Mouse (Mus musculus) kidney, postnatal 10 days (tissue): ENCODE measurements around the gene Ankub1.

Experiments
- DNase-seq: peaks from one replicate; pipeline ENCODE4 v3.0.0; 2021; ENCODE audit warnings: mixed read lengths

Ankub1 gene

GRCm38 (mm10) chr3:57637596-57637995, 55.0 kb downstream of the Ankub1 start:
- no peak for DNase-seq

- no peak for DNase-seq
These were observed 57.7 kb downstream of the Ankub1 start for GRCm38 (mm10) chr3:57634763-57635487.

GRCm38 (mm10) chr3:57626954-57627513, 65.6 kb downstream of the Ankub1 start:
- no peak for DNase-seq

- DNase-seq, result peak; percentile 88
These were observed 67.2 kb downstream of the Ankub1 start for GRCm38 (mm10) chr3:57625275-57625997.

- peak; percentile 61 for DNase-seq
These were observed 72.9 kb downstream of the Ankub1 start for GRCm38 (mm10) chr3:57619718-57620117.

- no peak for DNase-seq
These were observed 76.9 kb downstream of the Ankub1 start for GRCm38 (mm10) chr3:57615652-57616051.

- no peak for DNase-seq
These were observed 80.1 kb downstream of the Ankub1 start for GRCm38 (mm10) chr3:57612430-57612997.

- no peak for DNase-seq
These were observed 80.8 kb downstream of the Ankub1 start for GRCm38 (mm10) chr3:57611776-57612175.
